Mouse (Mus musculus): ENCODE data around the gene Nav2.

DNA sequence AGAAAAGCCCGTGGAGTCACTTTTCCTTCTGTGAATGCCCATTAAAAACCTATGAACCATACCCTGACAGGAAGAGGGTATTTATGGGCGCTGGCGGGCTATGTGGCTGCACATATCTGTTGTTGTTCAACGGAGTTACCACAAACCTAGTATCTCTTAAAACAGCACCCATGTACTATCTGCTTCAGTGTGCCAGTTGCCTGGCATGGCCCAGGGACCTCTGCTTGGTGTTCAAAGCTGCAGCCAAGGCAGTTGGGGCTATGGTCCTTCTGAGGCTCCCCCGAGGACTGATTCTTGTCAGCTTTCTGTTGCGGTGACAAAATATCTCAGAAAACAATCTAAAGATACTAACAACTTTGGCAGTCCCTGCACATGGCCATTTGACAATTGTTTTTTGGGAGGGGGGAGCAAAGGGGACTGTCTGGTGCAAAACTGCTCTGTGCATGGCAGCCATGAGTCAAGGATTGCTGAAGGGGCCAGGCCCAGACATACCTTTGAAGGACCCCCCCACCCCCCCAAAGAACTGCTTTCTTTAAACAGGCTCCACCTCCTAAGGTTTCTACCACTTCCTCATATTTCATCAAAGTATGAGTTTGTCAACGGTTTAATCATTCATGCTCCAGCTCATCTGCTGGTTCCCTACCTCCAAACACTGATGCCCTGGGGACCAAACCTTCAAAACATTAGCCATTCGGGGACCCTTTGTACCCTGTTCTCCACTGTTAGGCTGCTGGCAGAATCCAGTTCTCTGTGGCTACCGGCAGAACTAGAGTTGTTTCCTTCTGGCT is 43.7 kb upstream of the Nav2 start:
- TF ChIP-seq POLR2A (IDR thresholded peaks at IDR 0.05; ENCODE audit: borderline replicate concordance, insufficient read depth, low read length) = no peak
- TF ChIP-seq CTCF (IDR thresholded peaks at IDR 0.05; ENCODE audit: borderline replicate concordance, insufficient read depth, low read depth, low read length) = no peak

All from cerebellum, adult 2 months (tissue).